Mouse (Mus musculus) ES-CJ7 (cell line): ENCODE data around the gene Dguok.
A peak's percentile ranks its signal among the peaks of the same experiment; 100 is the strongest.

Source experiments
- DNase-seq: peaks from one replicate; pipeline ENCODE4 v3.0.0; 2011; ENCODE audit warnings: low read depth, low spot score

Dguok gene

GRCm38 (mm10) chr6:83506258-83507167 lies at the start of gene Dguok:
Gene Dguok (minus strand): TSS chr6:83506969.
- peak; percentile 100 for DNase-seq

- no peak for DNase-seq
Observed at GRCm38 (mm10) chr6:83555972-83556371, 49.2 kb upstream of the Dguok start.

- no peak for DNase-seq
Observed at GRCm38 (mm10) chr6:83548346-83548745, 41.6 kb upstream of the Dguok start.

GRCm38 (mm10) chr6:83545778-83546177 lies 39.0 kb upstream of the Dguok start:
- DNase-seq = no peak

- DNase-seq = no peak
Observed at GRCm38 (mm10) chr6:83541756-83542456, 35.1 kb upstream of the Dguok start.

- no peak for DNase-seq
Observed at GRCm38 (mm10) chr6:83540017-83540416, 33.2 kb upstream of the Dguok start.

- DNase-seq = no peak
Observed at GRCm38 (mm10) chr6:83536795-83537059, 30.0 kb upstream of the Dguok start.

GRCm38 (mm10) chr6:83536028-83536794 lies 29.4 kb upstream of the Dguok start, which contains the start of gene Actg2:
Gene Actg2 (minus strand): TSS chr6:83536265.
- no peak for DNase-seq

GRCm38 (mm10) chr6:83532608-83533007 lies 25.8 kb upstream of the Dguok start:
- DNase-seq = no peak

GRCm38 (mm10) chr6:83523194-83523593 lies 16.4 kb upstream of the Dguok start:
- DNase-seq = no peak

GRCm38 (mm10) chr6:83521784-83522183 lies 15.0 kb upstream of the Dguok start:
- no peak for DNase-seq

- DNase-seq = no peak
Observed at GRCm38 (mm10) chr6:83518637-83519036, 11.9 kb upstream of the Dguok start.

- no peak for DNase-seq
Observed at GRCm38 (mm10) chr6:83515172-83515571, 8.4 kb upstream of the Dguok start.

- DNase-seq = no peak
Observed at GRCm38 (mm10) chr6:83512495-83512894, 5.7 kb upstream of the Dguok start.

- no peak for DNase-seq
Observed at GRCm38 (mm10) chr6:83510210-83510609, 3.4 kb upstream of the Dguok start.

GRCm38 (mm10) chr6:83509442-83509841 lies 2.7 kb upstream of the Dguok start:
- no peak for DNase-seq

GRCm38 (mm10) chr6:83507168-83507546 lies 388 bp upstream of the Dguok start:
- no peak for DNase-seq

- DNase-seq = no peak
Observed at GRCm38 (mm10) chr6:83505554-83505953, 1.2 kb downstream of the Dguok start.

GRCm38 (mm10) chr6:83503361-83503760 lies 3.4 kb downstream of the Dguok start:
- DNase-seq = no peak

- DNase-seq = no peak
Observed at GRCm38 (mm10) chr6:83502656-83503055, 4.1 kb downstream of the Dguok start.

- no peak for DNase-seq
Observed at GRCm38 (mm10) chr6:83501524-83502310, 5.1 kb downstream of the Dguok start.
